Mouse (Mus musculus) hindbrain, embryonic 13.5 days (tissue): ENCODE results near the gene Adarb1. TPM values are rescaled to one million over a fixed set of nuclear protein-coding genes. Genes with fewer than 3 reads are reported as not detected.
"Not testable (repeated sequence)": the region's sequence is repeated elsewhere in the genome, so short reads cannot be mapped to it uniquely, and the experiment has no call there.

Experiments used
- ATAC-seq: fragments of 200-750 bp; cut with Nextera tagmentation; 2 replicates; pipeline ENCODE4 v1.8.0; 2017; ENCODE audit warnings: moderate TSS enrichment; ENCODE audit not compliant: low FRiP score
- H3K27ac ChIP-seq: fragments of 300-500 bp; sonication (generic); 2 replicates; pipeline ENCODE4 v1.5.1; 2015; ENCODE audit warnings: inconsistent platforms, mild to moderate bottlenecking, moderate library complexity
- H3K27me3 ChIP-seq: fragments of 300-500 bp; sonication (generic); 2 replicates; pipeline ENCODE4 v1.6.1; 2015; ENCODE audit warnings: mild to moderate bottlenecking, inconsistent platforms
- H3K36me3 ChIP-seq: fragments of 300-500 bp; sonication (generic); 2 replicates; pipeline ENCODE4 v1.6.1; 2015; ENCODE audit warnings: mild to moderate bottlenecking, inconsistent platforms
- H3K4me1 ChIP-seq: fragments of 300-500 bp; sonication (generic); replicated peaks from 2 replicates; pipeline ENCODE4 v1.6.1; 2015; ENCODE audit warnings: inconsistent platforms
- H3K4me2 ChIP-seq: fragments of 300-500 bp; sonication (generic); 2 replicates; pipeline ENCODE4 v1.6.1; 2015; ENCODE audit warnings: inconsistent platforms, mild to moderate bottlenecking, moderate library complexity
- H3K4me3 ChIP-seq: fragments of 300-500 bp; sonication (generic); 2 replicates; pipeline ENCODE4 v1.5.1; 2015; ENCODE audit warnings: mild to moderate bottlenecking, inconsistent platforms
- H3K9ac ChIP-seq: fragments of 300-500 bp; sonication (generic); 2 replicates; pipeline ENCODE4 v1.6.1; 2015; ENCODE audit warnings: mild to moderate bottlenecking, inconsistent platforms
- H3K9me3 ChIP-seq: fragments of 300-500 bp; sonication (generic); 2 replicates; pipeline ENCODE4 v1.6.1; 2016; ENCODE audit warnings: inconsistent platforms
- WGBS: fragments of 180-500 bp; shearing (Covaris S2); methylation state at CpG from one replicate; pipeline ENCODE4 v1.1.7; 2015; 5-methylcytosine and 5-hydroxymethylcytosine counted together
- polyA plus RNA-seq: library from polyadenylated mRNA; unstranded; fragments of >200 nt; fragmentation: Nextera tagmentation; extraction: Ambion mirVana; gene quantifications from 2 replicates; pipeline ENCODE4 v1.2.1, GENCODE M21; 2015

Adarb1 gene
- polyA plus RNA-seq, 1 experiment from 2014 or later = 12.0 TPM

DNA sequence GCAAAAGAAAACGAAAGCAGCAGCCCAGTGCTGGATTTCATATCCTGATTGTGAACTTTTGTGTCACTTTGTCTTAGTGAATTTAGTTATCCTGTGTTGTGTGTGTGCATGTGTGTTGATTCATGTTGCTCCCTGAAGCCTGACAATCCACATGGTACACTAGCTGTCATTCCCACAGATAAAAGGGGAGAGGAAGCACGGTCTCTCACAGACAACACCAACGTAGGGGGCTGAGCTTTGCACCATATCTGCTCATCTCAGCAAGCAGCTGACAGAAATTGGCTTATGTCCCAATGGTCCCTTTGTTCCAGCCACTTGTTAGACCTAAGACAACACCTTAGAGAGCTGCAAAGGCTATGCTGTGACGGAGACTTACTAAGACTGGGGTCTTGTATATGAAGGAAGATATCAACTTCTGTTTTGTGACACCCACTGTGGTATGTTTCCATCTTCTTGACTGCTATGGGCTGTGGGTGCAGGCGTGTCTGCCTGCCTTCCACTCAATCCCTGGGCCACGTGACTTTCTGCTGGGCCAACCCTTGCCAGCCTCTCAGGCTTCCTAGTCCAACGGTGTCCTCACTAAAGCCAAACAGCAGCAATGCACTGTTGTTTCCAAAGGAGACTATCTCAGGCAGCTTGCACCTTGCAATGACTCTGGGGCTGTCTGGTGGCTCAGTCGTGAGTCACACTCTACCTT is 117.7 kb downstream of the Adarb1 start:
- Histone ChIP-seq H3K27me3 (no peaks in the 10 kb centered on the region), H3K9me3 (no peaks in the 10 kb centered on the region), H3K9ac (no peak overlapping the region), H3K36me3 (peaks cover 36% of the 10 kb centered on the region), H3K4me3 (no peak overlapping the region), H3K4me2 (no peak overlapping the region), H3K27ac (no peak overlapping the region), H3K4me1 (peaks cover 11% of the 10 kb centered on the region)
- no peak for ATAC-seq
- WGBS = 91% methylated on average over 8 of the region's 8 CpGs

DNA sequence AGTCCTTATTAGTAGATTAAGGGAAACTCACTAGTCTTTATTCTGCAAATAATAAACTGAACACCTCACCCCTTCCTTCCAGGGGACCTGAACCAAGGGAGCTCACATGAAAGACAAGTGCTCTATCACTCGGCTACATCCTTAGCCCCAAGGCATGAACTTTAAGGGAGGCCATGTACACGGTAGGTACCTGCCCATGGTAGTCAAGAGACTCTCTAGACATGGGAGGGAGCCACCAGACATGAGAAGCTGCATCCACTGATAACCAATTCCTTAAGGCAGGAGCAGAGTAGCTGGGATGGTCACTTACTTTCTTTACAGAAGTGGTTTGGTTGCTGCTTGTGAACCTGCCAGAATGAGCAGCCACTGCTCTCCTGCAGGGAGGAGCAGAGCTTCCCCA is 118.9 kb downstream of the Adarb1 start:
- H3K27ac ChIP-seq = no peak overlapping the region
- no peak overlapping the region for H3K4me3 ChIP-seq
- H3K9me3 ChIP-seq = no peaks in the 10 kb centered on the region
- H3K27me3 ChIP-seq = no peaks in the 10 kb centered on the region
- peaks cover 48% of the 10 kb centered on the region for H3K36me3 ChIP-seq
- H3K4me2 ChIP-seq = no peak overlapping the region
- no peak overlapping the region for H3K9ac ChIP-seq
- no peak for ATAC-seq
- H3K4me1 ChIP-seq = no peaks in the 10 kb centered on the region
- 93% methylated on average over 2 of the region's 2 CpGs for WGBS

DNA sequence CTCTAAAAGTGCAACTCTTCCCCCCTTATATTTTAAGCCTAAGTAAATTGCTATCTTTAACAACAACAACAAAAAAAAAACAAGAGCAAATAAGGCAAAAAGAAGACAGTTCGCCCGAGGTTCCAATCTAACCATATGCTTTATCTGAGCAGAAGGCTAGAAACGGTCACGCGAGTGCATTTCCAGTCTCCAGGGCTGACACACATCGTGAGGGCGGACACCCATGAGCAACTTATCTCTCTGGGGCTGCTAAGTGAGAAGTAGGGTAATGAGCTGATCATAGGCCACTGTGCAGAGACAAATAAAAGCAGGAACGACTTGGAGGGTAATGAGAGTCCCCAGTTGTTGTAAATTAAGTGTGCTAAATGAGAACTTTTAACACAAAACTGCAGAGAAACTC is 119.4 kb downstream of the Adarb1 start:
- Histone ChIP-seq H3K4me3 (no peak overlapping the region), H3K36me3 (peaks cover 52% of the 10 kb centered on the region), H3K9me3 (no peaks in the 10 kb centered on the region), H3K27ac (no peak overlapping the region), H3K4me2 (no peak overlapping the region), H3K9ac (no peak overlapping the region), H3K27me3 (no peaks in the 10 kb centered on the region), H3K4me1 (no peaks in the 10 kb centered on the region)
- no peak for ATAC-seq
- WGBS = 88% methylated on average over 8 of the region's 8 CpGs

DNA sequence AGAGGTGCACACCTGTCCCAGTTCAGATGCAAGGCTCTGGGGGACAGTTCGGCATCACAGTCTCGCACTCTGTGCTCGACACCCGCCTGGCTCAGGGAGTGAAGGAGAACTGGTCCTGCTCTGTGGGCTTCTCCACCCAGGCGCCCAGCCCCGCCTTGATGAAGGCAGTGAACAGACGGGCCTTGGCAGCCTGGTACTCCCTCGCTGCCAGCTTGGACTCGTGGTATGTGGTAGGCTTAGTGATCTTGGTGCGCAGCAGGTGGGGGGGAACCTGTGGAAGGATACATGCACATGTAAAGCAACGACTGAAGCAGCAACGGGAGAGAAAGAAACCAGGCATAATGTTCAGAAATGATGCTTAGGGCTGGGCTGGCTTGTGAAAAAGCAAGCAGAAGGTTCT is 123.4 kb downstream of the Adarb1 start:
- Histone ChIP-seq H3K9ac (no peak overlapping the region), H3K4me3 (no peak overlapping the region), H3K27me3 (no peaks in the 10 kb centered on the region), H3K9me3 (no peaks in the 10 kb centered on the region), H3K36me3 (peaks cover 43% of the 10 kb centered on the region), H3K4me2 (no peak overlapping the region), H3K27ac (no peak overlapping the region), H3K4me1 (no peaks in the 10 kb centered on the region)
- WGBS = 91% methylated on average over 12 of the region's 12 CpGs
- ATAC-seq = no peak

DNA sequence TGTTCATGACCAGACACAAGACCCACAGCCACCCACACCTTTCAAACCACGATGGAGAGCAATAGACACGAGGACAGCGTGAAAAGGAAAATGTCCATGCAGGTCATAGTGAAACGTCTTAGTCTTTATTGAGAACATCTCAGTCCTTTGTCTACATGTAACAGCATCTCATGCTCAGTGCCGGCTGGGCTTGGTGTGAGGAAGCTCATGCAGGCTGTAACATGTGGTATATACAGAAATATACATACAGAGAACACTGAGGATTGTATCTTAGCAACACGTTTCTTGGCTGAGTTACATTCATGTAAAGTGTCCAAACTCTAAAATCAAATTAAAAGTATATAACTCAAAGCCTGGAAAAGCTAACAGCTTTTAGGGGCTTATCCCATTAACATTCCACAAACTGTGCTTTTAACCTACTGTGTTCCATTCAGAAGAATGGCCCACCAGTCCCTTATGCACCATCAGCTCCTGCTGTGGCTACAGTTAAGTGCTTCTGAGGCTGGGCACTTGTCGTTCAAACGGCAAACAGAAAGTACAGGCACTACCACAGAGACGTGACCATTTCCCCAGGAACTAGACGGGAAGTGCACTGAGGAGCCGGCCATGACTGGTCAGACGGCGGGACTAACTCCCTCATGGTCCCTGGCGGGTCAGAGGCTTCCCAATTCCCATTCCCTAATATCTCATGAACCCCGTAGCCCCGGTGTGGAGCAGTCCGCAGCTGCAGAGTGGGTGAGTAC is 127.3 kb downstream of the Adarb1 start:
- Histone ChIP-seq H3K9me3 (no peaks in the 10 kb centered on the region), H3K27me3 (no peaks in the 10 kb centered on the region), H3K4me2 (no peak overlapping the region), H3K9ac (no peak overlapping the region), H3K27ac (no peak overlapping the region), H3K4me3 (no peak overlapping the region), H3K36me3 (peaks cover 27% of the 10 kb centered on the region), H3K4me1 (no peaks in the 10 kb centered on the region)
- WGBS = 82% methylated on average over 17 of the region's 17 CpGs
- ATAC-seq = no peak

DNA sequence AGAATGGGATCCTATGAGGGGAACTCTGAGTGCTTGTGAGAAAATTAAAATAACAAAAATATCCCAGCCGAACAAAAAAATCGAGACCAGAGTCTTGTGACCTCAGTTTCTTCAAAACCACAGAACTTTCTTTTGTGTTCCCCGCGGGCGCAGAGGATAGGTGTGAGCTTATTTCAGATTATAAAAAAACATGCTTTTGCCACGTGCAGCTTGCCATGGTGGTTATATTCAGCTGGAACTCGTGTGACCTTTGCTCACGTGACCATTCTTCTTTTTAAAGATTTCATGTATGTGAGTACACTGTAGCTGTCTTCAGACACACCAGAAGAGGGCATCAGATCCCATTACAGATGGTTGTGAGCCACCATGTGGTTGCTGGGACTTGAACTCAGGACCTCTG is 128.5 kb downstream of the Adarb1 start:
- peaks cover 3% of the 10 kb centered on the region; the same call in 1 of the 2 replicates for H3K4me1 ChIP-seq
- no peak overlapping the region for H3K9ac ChIP-seq
- no peak overlapping the region for H3K27ac ChIP-seq
- ATAC-seq = no peak
- H3K4me3 ChIP-seq = no peak overlapping the region
- H3K36me3 ChIP-seq = peaks cover 15% of the 10 kb centered on the region
- H3K9me3 ChIP-seq = no peaks in the 10 kb centered on the region
- H3K27me3 ChIP-seq = no peaks in the 10 kb centered on the region
- WGBS = 94% methylated on average over 8 of the region's 8 CpGs
- H3K4me2 ChIP-seq = no peak overlapping the region

DNA sequence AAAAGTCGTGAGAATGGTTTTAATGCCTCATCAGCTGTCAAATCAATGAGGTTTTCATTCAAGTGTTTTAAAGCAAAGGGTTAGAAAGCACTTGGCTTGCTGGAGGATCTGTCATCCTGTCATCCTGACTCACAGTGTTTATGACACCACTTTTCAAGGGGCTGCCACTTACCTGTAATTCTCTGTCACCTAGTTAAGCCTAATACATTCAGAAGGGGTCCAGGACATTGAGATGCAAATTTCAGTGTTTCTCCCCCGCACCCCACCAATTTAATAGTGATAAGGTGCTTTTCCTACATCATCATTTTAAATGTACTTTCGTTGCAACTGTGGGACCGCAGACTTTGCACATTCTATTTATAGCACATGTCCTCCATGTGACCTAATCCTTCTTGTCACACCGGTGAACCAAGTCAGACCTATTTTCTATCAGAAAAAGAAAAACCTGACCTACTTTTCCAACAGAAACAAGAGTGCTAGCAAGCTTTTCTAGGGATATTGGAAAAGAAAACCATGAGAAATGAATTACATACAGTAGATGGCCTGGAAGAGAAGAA is 129.4 kb downstream of the Adarb1 start:
- H3K27me3 ChIP-seq = no peaks in the 10 kb centered on the region
- H3K4me1 ChIP-seq = peaks cover 10% of the 10 kb centered on the region; the same call in 1 of the 2 replicates
- H3K4me3 ChIP-seq = no peak overlapping the region
- H3K9ac ChIP-seq = no peak overlapping the region
- H3K9me3 ChIP-seq = no peaks in the 10 kb centered on the region
- no peak for ATAC-seq
- no peak overlapping the region for H3K27ac ChIP-seq
- no peak overlapping the region for H3K4me2 ChIP-seq
- WGBS = 76% methylated on average over 5 of the region's 5 CpGs
- H3K36me3 ChIP-seq = peaks cover 8% of the 10 kb centered on the region; the same call in 1 of the 2 replicates

DNA sequence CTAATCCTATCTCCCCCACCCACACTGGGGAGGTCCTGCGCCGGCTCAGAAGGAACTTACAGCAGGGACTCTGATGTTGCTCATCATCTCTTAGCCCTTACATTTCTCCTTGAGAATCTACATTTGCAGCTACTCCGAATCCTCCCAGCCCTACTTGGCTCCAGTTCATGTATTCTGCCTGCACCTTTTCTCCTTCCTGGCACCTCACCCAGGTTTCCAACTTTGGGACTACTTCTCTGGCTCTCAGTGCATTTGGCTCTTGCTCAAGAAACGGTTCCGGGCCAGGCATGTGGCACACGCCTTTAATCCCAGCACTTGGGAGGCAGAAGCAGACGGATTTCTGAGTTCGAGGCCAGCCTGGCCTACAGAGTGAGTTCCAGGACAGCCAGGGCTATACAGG is 130.4 kb downstream of the Adarb1 start:
- no peak overlapping the region for H3K9ac ChIP-seq
- ATAC-seq = no peak
- no peaks in the 10 kb centered on the region for H3K9me3 ChIP-seq
- WGBS = 90% methylated on average over 8 of the region's 8 CpGs
- no peak overlapping the region for H3K4me3 ChIP-seq
- H3K27ac ChIP-seq = no peak overlapping the region
- no peaks in the 10 kb centered on the region for H3K36me3 ChIP-seq
- no peak overlapping the region for H3K4me2 ChIP-seq
- no peaks in the 10 kb centered on the region for H3K27me3 ChIP-seq
- H3K4me1 ChIP-seq = peaks cover 14% of the 10 kb centered on the region; the same call in 1 of the 2 replicates

DNA sequence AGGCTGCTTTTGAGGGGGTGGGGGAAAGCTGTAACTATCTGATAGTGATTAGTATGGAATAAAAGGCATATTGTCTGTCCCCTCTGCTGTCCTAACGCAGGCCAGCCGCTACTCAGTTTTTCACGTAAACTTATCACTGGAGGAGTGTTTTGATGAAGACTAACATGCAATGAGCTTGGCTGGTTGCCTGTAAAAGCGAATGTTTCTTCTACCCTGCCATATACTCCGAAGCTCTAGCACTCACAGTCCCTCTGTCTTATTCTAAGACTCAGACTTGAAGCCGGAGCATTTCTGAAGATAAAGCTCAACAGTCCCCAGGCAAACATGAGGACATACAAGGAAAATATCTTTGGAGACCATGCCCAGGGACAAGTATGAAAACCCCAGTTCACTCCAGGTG is 133.2 kb downstream of the Adarb1 start:
- H3K36me3 ChIP-seq = no peaks in the 10 kb centered on the region
- no peaks in the 10 kb centered on the region for H3K9me3 ChIP-seq
- no peak for ATAC-seq
- H3K4me3 ChIP-seq = no peak overlapping the region
- H3K27ac ChIP-seq = no peak overlapping the region
- no peak overlapping the region for H3K9ac ChIP-seq
- WGBS = 82% methylated on average over 6 of the region's 6 CpGs
- peaks cover 4% of the 10 kb centered on the region; the same call in 1 of the 2 replicates for H3K27me3 ChIP-seq
- H3K4me1 ChIP-seq = peaks cover 14% of the 10 kb centered on the region; the same call in 1 of the 2 replicates
- no peak overlapping the region for H3K4me2 ChIP-seq

DNA sequence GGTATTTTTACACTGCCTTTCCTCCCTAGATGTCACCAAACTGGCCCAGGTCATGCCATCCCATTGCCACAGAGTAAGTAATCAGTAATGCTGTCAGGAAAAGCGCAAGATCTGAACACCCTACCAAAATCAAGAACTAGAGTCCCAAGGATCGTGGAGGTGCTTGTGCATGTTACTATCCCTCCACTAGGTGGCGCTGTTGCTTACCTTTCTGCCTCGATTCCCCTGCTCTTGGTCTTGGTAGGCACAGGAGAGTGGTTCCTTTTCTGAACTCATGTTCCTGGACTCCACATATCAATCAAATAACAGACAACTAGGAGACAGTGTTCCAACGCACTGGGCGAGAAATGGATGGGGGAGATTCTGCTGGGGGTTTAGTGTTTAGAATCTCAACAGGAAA is 135.2 kb downstream of the Adarb1 start:
- no peaks in the 10 kb centered on the region for H3K9me3 ChIP-seq
- WGBS = 18% methylated on average over 6 of the region's 6 CpGs
- H3K4me2 ChIP-seq = no peak overlapping the region
- no peak overlapping the region for H3K27ac ChIP-seq
- H3K4me1 ChIP-seq = peaks cover 14% of the 10 kb centered on the region; the same call in 1 of the 2 replicates
- no peak for ATAC-seq
- peaks cover 4% of the 10 kb centered on the region; the same call in 1 of the 2 replicates for H3K27me3 ChIP-seq
- H3K4me3 ChIP-seq = no peak overlapping the region
- H3K36me3 ChIP-seq = no peaks in the 10 kb centered on the region
- no peak overlapping the region for H3K9ac ChIP-seq

DNA sequence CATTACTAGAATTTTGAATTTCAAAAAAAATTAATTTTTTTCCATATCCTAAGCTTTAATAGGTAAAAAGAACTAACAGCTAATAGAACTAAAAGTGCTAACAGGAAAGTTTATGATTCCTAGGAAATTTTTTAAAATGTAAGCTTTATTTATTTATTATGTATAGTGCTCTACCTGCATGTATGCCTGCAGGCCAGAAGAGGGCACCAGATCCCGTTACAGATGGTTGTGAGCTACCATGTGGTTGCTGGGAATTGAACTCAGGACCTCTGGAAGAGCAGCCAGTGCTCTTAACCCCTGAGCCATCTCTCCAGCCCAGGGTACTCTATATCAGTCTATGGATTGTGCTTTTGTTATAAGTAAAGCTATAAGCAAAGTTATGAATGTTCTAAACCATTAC is 136.0 kb downstream of the Adarb1 start:
- not testable (repeated sequence) for H3K27me3 ChIP-seq, H3K36me3 ChIP-seq, H3K9ac ChIP-seq, ATAC-seq, H3K4me3 ChIP-seq, H3K4me2 ChIP-seq, H3K9me3 ChIP-seq, H3K27ac ChIP-seq
- WGBS = 68% methylated on average over 1 of the region's 1 CpGs
- peaks cover 14% of the 10 kb centered on the region; the same call in 1 of the 2 replicates for H3K4me1 ChIP-seq

DNA sequence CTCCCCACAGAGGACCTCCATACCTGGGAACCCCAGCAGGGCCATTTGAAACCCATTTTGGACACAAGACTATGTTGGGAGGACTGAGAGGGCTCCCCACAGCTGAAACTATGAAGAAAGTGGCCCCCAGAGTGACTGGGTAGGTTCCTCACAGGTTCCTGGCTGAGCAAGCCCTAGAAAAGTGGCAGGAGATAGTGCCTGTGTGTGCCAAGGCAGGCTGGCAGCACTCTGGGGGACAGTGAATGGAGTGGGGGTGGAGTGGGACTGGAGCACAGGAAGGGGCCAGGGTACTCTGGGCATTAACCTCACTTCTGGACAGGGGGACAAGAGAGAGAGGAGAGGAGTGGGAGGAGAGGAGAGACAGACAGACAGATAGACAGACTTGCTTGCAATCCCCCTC is 144.3 kb downstream of the Adarb1 start:
- H3K27me3 ChIP-seq = no peaks in the 10 kb centered on the region
- H3K4me3 ChIP-seq = no peak overlapping the region
- no peak overlapping the region for H3K9ac ChIP-seq
- H3K27ac ChIP-seq = no peak overlapping the region
- no peak for ATAC-seq
- peaks cover 13% of the 10 kb centered on the region; the same call in 1 of the 2 replicates for H3K4me1 ChIP-seq
- no peaks in the 10 kb centered on the region for H3K9me3 ChIP-seq
- H3K4me2 ChIP-seq = no peak overlapping the region
- peaks cover 26% of the 10 kb centered on the region for H3K36me3 ChIP-seq
